Mouse (Mus musculus): Measurements from ENCODE around the gene Camk2g.

Camk2g gene

DNA sequence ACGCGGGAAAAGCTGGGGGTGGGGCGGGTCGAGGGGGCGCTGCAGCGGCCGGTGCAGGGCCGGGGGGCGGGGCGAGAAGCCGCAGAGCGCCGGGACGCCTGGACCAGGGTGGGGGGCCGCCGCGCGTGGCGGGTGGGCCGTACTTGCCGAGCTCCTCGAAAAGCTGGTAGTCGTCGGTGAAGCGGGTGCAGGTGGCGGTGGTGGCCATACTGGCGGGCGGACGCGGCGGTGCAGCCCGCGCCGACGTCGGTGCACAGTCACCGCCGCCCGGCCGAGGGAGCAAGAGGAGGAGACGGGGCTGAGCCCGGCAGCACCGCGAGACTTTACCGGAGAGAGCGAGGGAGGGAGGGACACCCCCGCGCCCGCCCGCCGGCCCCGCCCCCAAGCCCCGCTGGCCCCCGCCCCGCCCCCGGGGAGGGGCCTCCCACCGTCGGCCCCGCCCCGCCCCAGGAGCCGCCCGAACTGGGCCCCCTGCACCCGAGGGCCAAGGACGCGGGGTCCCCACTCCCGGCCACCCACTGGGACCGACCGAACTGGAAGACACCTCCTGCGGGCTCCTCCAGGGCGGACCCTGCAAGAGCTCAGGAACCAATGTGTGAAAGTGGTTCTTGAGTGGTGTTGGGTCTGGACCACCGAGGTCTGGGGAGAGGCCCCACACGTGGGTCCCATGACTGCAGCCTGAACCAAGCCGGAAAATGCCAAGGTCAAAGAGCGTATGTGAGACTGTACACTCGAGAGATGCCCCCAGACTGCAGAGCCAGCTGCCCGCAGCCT is at the start of gene Camk2g:
TSS of gene Camk2g (minus strand) at position 331 of the 774 bp plus-strand sequence.
- peak; percentile 74 for DNase-seq

DNA sequence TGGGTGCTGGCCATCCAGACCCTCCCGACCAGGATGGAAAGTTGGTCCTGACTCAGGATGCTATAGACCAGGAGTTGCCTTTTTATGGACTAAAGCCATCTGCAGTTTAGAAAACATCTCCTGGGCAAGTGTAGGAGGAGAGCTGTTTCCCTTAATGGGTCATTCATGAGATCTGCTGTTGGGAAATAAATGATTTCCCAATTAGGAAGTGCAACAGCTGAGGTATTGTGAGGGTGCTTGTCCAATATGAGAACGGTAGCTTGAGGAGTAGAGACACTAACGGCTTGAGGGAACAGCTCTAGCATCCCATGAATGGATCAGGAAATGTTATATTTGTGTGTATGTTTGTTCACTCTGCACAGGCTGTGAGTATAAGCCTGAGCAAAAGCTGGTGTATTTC is 48.7 kb upstream of the Camk2g start:
- no peak for DNase-seq

DNA sequence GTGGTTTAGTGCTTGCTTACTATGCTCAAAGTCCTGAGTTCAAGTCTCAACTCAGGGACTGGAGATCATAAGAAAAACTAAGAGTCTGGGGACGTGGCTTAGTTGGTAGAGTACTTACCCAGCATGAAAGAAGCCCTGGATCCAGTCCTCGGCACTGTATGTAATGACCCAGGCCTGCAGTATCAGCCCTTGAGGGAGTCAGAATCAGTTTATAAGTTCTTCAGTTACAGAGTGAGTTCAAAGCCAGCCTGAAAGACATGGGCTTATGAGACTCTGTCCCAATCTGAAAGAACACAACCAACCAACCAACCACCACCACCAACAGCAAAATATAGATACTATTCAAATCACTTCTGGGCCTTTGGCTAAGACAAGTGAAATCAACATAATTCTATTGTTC is 47.6 kb upstream of the Camk2g start:
- no peak for DNase-seq

DNA sequence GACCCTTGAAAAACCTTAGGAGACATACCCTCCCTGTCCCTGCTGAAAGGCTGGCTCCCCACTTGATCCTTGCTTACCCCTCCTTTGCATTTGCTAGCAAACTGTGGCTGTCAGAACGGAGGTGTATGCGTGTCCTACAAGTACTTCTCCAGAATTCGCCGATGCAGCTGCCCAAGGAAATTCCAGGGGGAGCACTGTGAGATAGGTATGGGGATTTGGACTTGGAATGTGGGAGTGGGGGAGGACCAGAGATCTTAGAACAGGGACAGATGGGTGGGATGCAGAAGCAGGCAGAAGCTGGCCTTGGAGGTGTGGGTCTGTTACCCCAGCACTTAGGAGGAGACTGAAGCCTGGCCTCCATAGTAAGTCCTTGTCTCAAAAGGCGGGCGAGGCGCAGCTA is 43.8 kb upstream of the Camk2g start:
- DNase-seq = no peak

DNA sequence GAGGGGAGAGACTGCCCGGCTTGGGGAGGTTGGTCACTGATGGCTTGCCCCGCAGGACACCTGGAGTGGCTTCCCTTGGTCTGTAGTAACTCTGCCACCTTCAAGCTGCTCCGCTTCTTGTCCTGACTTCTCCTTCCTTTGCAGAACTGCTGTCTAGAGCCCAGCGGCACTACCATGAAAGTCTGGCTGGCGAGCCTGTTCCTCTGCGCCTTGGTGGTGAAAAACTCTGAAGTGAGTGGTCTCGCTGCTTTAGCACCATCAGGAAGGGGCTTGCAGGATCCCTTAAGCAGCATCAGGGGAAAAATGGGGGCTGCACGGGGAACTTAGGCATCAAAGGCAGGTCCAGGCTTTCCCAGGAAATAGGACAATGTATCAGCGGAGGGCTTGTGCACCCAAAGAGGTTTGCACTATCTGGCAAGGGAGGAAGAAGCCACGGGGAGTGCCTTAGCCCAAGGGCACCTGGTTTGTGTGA is 43.1 kb upstream of the Camk2g start:
- no peak for DNase-seq

DNA sequence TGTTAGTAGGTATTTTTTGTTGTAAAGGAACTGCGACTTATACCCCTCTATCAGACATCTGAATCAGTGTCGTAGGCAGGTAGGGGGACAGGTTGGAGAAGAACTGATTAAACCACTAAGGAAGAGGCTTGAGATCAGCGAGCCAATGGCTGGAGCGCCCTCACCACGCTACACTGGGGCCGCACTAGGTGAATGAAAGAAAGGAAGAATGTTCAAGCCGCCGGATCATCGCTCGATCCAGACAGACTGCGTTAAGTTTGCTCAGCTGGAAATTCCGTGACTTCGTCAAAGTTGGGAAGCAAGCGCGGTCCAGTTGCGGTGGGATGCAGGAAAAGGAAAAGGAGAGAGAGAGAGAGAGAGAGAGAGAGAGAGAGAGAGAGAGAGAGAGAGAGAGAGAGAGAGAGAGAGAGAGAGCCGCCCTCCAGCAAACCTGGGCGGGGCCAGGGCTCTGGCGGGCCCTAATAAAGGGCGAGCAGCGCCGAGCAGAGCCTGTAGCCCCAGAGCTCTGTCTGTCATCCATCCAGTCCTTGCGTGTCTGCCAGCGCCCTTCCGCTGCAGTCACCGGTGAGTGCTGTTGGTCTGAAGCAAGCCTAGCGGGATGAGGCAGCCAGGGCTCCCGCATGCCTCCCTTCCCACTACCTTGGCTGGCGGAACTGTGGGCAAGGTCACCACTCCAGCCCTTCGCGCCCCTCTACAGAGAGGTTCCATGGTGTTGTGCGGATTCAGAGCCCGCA is 42.5 kb upstream of the Camk2g start, which contains the start of gene Plau:
TSS of gene Plau (plus strand) at position 490 of the 734 bp plus-strand sequence.
- DNase-seq = peak; percentile 25

DNA sequence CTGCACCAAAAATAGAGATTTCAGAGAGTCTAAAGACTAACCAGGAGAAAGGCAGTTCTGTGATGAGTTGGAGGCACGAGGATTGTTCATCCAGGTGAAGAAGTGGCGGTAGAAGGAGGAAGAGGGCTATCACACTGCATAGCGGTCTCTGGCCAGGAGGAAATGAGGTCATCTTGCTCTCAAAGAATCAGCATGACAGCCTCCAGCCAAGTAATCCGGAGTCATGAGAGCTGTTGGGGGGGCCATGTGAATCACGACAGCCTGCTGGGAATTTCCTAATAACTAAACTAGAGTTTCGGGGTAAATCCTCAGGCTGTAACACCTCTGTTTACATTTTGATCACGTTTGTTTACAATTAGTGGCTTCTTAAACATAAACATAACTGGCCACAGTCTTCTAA is 40.2 kb upstream of the Camk2g start:
- no peak for DNase-seq

DNA sequence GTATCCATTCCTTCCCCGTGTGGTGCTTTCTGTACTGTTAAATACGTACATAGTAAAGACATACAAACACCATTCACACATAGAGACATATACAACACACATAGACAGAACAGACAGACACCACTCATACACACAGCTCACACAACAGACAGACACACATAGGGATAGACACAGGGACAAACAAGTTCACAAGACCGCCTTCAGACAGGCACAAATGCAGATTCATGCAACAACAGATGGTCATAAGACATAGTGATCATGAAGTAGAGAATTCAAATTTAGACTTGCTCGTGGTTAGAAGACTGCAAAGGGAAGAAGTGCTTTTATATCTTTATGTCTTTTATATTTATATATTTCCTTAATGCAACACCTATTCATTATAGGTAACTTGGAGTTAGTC is 39.6 kb upstream of the Camk2g start:
- no peak for DNase-seq

DNA sequence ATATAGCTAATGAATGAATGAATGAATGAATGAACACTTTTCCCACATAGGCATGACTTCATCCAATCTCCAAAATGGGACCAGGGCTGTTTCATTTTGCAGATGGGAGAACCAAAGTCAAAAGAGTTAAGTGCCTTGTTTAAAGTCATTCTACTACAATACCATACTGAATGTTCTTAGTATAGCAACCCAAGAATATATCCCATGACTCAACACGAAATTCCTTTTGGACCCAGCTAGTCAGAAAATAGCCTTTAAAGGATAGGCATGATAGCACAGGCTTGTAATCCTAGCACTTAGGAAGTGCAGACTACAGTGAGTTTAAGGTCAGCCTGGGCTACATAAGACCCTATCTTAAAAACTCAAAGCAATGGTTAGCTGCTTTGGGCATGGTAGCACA is 38.0 kb upstream of the Camk2g start:
- no peak for DNase-seq

DNA sequence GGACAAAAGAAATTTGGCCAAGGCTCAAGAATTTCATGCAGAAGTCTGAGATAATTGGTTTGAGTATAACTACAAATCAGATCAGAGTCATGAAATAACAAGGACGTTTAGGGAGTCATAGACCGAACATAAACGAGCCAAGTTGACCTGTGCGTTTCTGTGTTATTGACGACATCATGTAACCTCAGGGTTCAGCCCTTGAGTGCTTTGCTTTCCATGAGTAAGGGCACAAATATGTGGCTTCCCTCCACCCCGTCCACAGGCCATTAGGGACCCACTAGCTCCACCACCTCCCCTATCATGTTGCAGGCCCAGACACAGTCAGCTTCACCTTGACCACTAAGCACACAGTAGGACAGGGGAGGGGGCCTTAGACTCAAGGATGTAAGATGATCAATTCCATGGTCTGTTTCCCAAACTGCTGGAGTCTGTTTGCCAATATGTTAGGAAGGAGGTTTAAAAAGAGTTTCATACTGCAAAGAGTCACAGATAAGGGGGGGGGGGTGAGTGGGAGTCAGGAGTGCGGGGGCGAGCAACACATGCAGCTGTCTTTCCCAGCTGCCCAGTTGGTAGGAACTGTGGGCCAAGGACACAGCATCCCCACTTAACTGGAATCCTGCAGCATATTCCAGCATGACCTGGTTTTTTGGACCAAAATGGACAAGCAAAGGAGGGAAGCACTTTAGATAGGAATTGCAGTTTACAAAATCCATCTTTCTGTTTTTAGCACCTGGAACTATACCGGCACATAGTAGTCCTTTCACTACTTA is 37.4 kb upstream of the Camk2g start:
- no peak for DNase-seq

DNA sequence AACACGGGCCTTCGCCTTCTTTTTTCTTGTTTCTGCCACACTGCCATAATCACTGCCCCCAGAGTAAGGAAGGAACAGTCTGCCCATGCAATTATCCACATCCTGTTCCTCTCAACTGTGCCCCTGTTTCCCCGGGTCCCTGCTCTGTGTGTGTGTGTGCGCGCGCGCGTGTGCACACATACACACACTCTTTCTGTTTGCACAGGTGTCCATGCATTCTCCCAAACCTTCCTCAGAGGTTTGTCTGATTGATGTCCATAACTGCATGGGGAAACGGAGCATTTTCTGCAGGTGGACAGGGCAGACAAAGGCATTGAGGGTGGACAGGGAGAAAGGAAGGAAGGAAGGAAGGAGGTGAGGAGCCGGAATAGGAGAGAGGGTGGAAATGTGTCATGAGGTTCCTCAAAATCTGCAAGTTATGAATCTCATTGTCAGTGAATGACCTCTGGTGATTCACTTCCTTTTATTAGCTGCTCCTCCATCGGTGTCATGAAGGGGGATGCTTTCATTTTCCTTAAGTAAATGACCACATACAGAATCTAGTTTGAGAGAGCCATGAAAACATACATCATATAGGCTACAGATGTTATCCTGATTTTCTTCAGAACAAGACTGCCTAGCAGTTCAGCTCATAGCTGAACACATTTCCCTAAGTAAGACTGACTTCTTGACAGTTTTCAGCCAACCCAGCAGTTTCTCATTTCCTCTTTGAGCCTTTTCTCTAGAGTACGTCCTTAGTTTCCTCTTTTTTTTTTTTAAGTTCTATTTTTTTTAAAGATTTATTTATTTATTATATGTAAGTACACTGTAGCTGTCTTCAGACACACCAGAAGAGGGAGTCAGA is 35.9 kb upstream of the Camk2g start:
- DNase-seq = no peak

DNA sequence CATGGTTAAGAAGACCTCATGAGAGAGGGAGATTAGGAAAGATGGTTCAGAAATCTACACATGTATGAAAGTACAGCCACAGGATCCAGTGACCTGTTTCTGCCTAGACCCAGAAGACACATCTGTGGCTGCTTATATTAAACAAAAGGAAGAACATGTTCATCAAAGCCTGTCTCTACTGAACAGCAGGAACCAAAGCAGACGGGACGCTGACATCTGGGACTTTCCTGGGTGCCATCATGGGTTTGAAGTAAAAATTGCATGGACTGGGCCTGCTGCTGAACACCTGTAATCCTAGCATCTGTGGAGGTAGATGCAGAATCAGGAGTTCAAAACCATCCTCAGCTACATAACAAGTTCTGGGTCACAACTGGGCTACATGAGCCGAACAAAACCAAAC is 34.6 kb upstream of the Camk2g start:
- no peak for DNase-seq

DNA sequence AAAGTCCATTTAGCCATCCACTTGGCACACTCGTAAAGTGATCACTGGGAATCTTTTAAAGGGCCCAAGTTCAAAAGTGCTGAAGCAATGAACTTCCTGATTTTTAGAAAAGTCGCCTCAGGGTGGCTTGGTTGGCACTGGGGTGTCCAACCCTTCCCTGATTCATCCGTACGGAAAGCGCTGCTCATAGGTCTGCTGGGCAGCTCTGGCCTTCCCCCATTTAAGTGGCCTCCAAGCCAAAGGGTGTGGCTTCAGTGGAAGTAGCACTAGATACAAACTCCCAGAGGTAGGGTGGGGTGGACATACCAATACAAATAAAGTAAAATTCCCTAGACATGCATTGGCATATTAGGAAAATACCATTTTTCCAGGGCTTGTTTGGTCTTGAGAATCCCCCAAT is 33.6 kb upstream of the Camk2g start:
- DNase-seq = no peak

DNA sequence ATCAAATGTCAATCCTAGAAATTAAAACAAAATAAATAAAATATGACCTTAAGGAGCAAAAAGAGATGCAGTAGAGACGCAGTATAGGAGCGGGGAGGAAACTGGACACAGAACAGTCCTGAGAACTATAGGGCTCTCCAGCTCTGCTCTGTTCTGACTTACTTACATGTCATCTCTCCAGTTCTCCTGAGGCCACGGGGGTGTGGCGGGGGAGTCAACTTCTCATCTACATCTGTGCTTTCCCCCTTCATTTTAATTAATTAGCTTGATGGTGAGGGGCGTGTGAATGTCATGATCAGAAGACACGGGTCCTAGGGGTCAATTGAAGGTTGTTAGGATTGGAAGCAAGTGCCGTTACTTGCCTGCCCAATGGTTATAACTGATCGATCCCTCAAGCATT is 33.2 kb upstream of the Camk2g start:
- DNase-seq = no peak

DNA sequence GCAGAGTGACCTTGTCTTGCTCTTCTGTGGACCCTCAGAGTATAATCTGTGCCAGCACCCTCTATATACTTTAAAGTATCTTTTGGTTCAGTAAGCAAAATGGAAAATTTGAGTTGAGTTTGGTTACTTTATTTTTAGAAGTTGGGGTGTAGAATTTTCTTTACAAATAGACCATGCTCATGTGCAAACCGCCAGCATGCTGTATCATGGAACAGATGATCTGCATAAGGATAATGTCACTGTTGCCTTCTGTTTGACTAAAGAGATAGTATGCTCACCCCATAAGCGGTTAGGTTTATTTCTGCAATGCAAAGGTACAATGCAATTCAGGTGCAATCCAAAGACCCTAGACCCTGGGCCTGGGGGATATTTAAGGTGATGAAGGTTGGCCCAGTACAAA is 31.6 kb upstream of the Camk2g start:
- no peak for DNase-seq

DNA sequence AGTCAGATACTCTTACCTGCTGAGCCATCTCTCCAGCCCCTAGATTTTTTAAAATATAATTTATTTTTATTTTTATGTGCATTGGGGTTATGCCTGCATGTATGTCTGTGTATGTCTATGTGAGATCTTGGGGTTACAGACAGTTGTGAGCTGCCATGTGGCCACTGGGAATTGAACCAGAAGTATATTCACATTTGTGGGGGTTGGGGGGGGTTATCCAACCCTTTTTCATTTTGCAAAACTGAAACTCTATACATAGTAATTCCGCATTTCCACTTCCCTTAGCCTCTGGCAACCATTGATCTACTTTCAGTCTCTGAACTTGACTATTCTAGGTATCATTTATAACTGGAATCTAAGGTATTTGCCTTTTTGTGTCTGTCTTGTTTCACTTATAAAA is 30.6 kb upstream of the Camk2g start:
- no peak for DNase-seq

DNA sequence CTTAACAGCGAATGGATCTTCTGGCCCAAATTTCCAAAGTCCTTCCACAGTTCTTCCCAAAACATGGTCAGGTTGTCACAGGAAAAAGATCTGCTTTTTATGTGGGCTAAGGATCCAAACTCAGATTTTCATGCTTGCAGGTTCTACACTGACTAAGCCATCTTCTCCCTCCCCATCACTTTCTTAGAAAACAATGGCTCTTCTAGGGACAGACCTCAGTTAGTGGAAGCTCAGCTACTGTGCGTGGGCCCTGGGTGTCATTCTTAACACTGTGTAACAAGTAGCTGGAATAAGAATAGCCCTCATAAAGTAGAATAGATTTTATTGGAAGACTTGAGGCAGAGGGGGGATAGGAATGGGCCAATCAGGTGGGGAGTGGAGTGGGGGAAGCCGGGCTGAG is 21.6 kb upstream of the Camk2g start:
- DNase-seq = no peak

DNA sequence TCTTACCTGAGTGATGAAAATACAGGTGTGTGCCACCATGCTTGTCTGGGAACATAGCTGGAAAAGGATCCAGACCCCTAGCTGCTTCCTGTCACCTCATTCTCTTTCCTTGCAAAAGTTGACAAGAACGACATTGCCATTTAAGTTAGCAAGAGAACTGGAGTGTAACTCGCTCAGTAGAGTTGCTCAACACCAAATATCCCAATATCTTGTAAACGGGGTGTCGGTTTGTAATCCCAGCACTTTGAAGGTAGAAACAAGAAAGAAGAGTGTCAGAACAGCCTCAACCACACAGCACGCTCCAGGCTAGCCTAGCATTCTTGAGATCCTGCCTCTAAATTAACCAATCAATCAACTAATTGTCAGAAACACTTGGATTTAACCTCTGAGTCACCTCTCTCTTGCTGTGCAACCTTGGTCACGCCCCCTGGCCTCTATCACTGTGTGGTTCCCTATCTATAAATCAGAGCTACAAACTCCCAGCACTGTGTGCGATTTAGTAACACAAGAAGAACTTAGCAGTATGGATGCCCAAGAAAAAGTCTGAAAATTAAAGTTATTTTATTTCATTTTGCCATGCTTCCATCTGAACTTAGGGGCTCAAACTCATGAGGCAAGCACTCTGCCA is 18.0 kb upstream of the Camk2g start:
- DNase-seq = no peak

DNA sequence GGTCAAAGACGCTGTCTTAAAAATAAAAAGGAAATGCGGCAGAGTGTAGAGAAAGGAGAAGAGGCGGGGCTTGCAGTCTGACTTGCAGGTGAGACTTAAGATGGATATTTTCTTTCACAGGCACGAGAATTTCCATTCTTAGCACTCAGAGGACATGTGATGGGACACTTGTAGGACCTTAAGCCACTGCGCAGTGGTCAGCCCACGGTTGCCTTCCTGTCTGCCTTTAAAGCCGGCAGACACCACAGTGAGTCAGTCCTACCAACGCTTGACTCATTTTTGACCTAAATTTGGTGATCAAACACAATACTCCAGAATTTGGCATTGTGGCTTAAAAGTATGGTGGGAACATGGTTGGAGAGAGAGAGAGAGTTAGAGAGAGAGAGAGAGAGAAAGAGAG is 17.3 kb upstream of the Camk2g start:
- DNase-seq = no peak

DNA sequence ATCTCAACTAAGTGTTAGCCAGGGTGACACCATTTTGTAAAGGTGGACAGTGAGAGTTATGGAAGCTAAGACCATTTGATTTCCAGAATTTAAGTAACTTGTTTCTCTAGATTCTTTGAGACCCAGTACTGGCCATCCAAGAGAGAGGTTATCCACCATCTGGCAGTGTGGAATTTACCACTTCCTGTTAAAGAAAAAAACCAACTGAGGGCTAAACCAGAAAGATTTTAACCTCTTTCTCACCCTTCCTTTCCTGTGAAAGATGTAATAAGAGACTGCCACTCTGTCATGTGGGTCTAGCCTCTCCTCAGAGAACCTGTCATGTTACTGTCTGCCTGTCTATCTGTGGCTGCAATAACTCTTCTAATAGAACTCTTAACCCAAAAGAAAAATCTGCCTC is 15.9 kb upstream of the Camk2g start:
- no peak for DNase-seq

DNA sequence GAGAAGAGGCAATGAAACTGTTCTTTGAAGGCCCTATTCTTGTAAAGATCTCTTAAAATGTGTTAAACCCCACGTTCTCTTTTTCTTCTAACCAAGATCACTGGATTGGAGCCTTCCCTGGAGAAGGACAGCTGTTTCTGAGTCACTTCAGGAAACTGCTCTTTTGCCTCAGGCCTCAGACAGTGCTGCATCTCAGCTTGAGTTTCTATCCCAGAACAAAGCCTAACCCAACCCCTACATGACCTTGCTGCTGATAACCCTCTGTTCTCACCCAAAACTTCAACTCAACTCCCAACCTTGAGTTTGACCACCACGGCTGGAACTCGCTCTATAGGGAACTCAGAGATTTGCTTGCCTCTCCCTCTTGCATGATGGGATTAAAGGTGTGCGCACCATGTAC is 15.5 kb upstream of the Camk2g start:
- DNase-seq = no peak
